Mouse (Mus musculus) bone marrow, adult 2 months (tissue): ENCODE data around the gene Lix1l.

Experiments
- CTCF ChIP-seq: fragments of 200-500 bp; IDR thresholded peaks from 2 replicates; pipeline ENCODE4 v1.5.1; 2011; ENCODE audit warnings: low read length, control low read depth; ENCODE audit not compliant: control insufficient read depth, insufficient read depth
- POLR2A ChIP-seq: fragments of 200-500 bp; IDR thresholded peaks from 2 replicates; pipeline ENCODE4 v1.6.1; 2011; ENCODE audit warnings: low read depth, mild to moderate bottlenecking, control low read depth, low read length, borderline replicate concordance; ENCODE audit not compliant: control insufficient read depth

DNA sequence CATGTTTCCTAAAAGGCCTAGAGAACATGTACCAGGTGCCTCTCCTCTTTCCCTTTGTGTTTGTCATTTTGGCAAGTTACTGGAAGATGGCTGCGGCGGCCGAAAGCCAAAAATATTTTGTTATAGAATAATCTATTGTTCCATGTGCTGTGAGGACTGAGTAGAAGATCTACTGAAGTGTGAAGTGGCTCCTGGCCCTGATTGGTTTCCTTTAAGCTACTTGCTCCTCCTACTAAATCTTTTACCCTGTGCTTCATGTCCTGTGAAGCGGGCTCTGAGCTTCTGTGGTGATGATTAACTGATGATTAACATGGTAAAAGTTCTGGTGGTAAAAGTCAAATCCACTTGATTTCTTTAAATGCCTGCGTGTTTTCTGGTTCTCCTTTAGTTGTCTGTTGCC, 66.0 kb downstream of the Lix1l start:
- TF ChIP-seq POLR2A (no peak), CTCF (no peak)
